Comparison of ENCODE assay signal across 8 mouse cellular contexts in the genomic region with DNA sequence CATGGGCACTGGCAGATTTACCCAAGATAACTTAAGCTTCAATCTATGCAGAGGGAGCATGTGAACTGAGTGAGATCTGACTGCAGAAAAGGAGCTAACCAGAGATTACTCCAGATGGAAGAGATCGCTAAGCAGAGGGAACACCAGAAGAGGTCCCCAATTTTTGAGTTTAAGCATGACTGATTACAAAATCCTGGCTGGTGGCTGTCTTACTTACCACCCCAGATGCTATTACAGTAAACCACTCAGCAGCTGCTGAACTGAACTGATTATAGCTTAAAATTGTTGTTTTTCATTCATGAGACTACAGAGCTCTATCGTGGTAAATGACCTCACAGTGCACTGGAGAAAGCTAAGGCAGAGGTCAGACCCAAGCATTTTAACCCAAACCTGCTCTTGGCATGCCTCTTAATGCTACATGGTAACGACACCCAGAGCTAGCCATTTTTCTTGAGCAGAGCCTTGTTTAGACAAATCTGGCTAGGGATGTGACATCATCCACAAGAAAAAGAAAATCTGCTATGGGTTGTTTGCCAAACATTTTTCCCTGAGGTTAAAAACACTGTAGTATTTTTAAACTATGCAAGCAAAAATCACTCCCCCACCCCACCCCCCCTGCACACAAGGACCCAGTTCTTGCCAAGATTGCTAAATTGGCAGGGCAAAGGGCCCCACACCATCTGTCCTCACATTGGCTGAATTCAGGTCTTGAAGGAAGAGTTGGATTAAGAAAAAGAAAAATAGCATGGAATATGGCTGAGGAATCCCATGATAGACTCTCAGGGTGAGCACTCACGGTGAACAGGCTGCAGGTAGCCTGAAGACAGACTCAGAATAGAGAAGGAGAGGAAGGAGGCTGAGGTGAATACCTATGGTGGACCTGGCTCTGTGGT. TPM values are rescaled to one million over a fixed set of nuclear protein-coding genes. Genes with fewer than 3 reads are reported as not detected.
A peak's percentile ranks its signal among the peaks of the same experiment; 100 is the strongest.
DNase-seq lines count a peak whose midpoint lies in the region; ATAC-seq and TF ChIP-seq lines count a peak whose summit lies in the region.
"Had no signal": no experiment of that assay in that cellular context is flagged by ENCODE, and none has a peak within 500 bp of the region (broad histone marks: within the 10 kb centered on the region; RNA-seq: fewer than 3 reads in every experiment).

No protein-coding gene starts in this region.

- 25% methylated on average over 4 of the region's 4 CpGs for WGBS in forebrain, postnatal 0 days

- H3K27me3 ChIP-seq in forebrain, postnatal 0 days (ENCODE audit: insufficient read depth, low read length): no peaks in the 10 kb centered on the region

- no peaks in the 10 kb centered on the region for H3K36me3 ChIP-seq in forebrain, postnatal 0 days (ENCODE audit: insufficient read depth)

- H3K9me3 ChIP-seq in forebrain, postnatal 0 days (ENCODE audit: low read length): no peaks in the 10 kb centered on the region

- intact Hi-C loops in left cerebral cortex, postnatal 4 days (cut with DNase I): no loop called here

- no peaks in the 10 kb centered on the region for H3K4me1 ChIP-seq in forebrain, postnatal 0 days (ENCODE audit: insufficient read depth)

- peak; percentile 89 for ATAC-seq in forebrain, postnatal 0 days

- H3K4me2 ChIP-seq in forebrain, postnatal 0 days (ENCODE audit: low read depth): no peak overlapping the region

- no peak for TF ChIP-seq CTCF in forebrain, postnatal 0 days (IDR thresholded peaks at IDR 0.05; ENCODE audit: low read depth)

- H3K4me3 ChIP-seq in forebrain, postnatal 0 days (ENCODE audit: low read depth, low read length): no peak overlapping the region

- H3K27ac ChIP-seq in forebrain, postnatal 0 days (ENCODE audit: low read depth, low read length): peak overlapping the region; percentile 70

- peak; percentile 67 for DNase-seq in left cerebral cortex, postnatal 4 days
- no peak for DNase-seq in left cerebral cortex, adult 11 months (ENCODE audit: low spot score)
- DNase-seq in cerebellum, adult 8-10 months: peak; percentile 80
- peak; percentile 83 for DNase-seq in forebrain, postnatal 0 days
- DNase-seq in lung, postnatal 36 days: peak; percentile 10
- no peak for DNase-seq in urinary bladder, adult 18-20 months (ENCODE audit: low spot score in 2 of 2)
- no peak for DNase-seq in kidney, postnatal 25 days

- H3K9ac ChIP-seq in forebrain, postnatal 0 days: no peak overlapping the region

RNA-seq across cellular contexts. Expression of a gene that starts 5.4 kb away (rescaled TPM):
- total RNA-seq in left cerebral cortex, postnatal 4 days (2021): not detected
- 0.38 TPM in 1 of 2 replicates, not detected in the other for total RNA-seq in forebrain, postnatal 0 days (2014; rRNA removed)
- 0.08 TPM in 2 replicates for polyA plus RNA-seq in forebrain, postnatal 0 days (2015; fragmentation: Nextera tagmentation; extraction: Ambion mirVana)
- total RNA-seq: neutrophil, adult 5-6 weeks had no signal

Comparison
In these comparisons a context has a peak if more than half of its experiments do, and no peak if none do; other contexts are left out.
1. DNase-seq: peak in left cerebral cortex, postnatal 4 days (single experiment), cerebellum, adult 8-10 months (single experiment), forebrain, postnatal 0 days (single experiment) and lung, postnatal 36 days (single experiment); none in left cerebral cortex, adult 11 months (single experiment), urinary bladder, adult 18-20 months (0 of 2) and kidney, postnatal 25 days (0 of 2).